Mouse (Mus musculus): ENCODE measurements at regions not wholly inside any gene's neighbourhood (a gene's known extent, or its start where the extent isn't known, plus 50 kb on each side); places are given as distances from the start of the nearest gene placed in this dataset.

- DNase-seq (ENCODE audit: low spot score) = no peak
Observed at GRCm38 (mm10) chr6:94813481-94814148, 113.7 kb upstream of the Lrig1 start.

- DNase-seq (ENCODE audit: low spot score) = no peak
Observed at GRCm38 (mm10) chr6:94811846-94812245, 111.9 kb upstream of the Lrig1 start.

- DNase-seq (ENCODE audit: low spot score) = no peak
Observed at GRCm38 (mm10) chr6:94807216-94807615, 107.3 kb upstream of the Lrig1 start.

GRCm38 (mm10) chr6:94806481-94807160 is 106.7 kb upstream of the Lrig1 start:
- no peak for DNase-seq (ENCODE audit: low spot score)

GRCm38 (mm10) chr6:94805685-94806084 is 105.7 kb upstream of the Lrig1 start:
- no peak for DNase-seq (ENCODE audit: low spot score)

GRCm38 (mm10) chr6:94804284-94804815 is 104.4 kb upstream of the Lrig1 start:
- DNase-seq (ENCODE audit: low spot score) = no peak

- no peak for DNase-seq (ENCODE audit: low spot score)
Observed at GRCm38 (mm10) chr6:94801039-94801438, 101.1 kb upstream of the Lrig1 start.

GRCm38 (mm10) chr6:94798545-94799211 is 98.7 kb upstream of the Lrig1 start:
- DNase-seq (ENCODE audit: low spot score) = no peak

GRCm38 (mm10) chr6:94795442-94795841 is 95.5 kb upstream of the Lrig1 start:
- DNase-seq (ENCODE audit: low spot score) = no peak

- no peak for DNase-seq (ENCODE audit: low spot score)
Observed at GRCm38 (mm10) chr6:94793555-94793954, 93.6 kb upstream of the Lrig1 start.

GRCm38 (mm10) chr6:94792312-94792711 is 92.4 kb upstream of the Lrig1 start:
- DNase-seq (ENCODE audit: low spot score) = no peak

GRCm38 (mm10) chr6:94789308-94789763 is 89.4 kb upstream of the Lrig1 start:
- DNase-seq (ENCODE audit: low spot score) = no peak

GRCm38 (mm10) chr6:94783471-94783870 is 83.5 kb upstream of the Lrig1 start:
- DNase-seq (ENCODE audit: low spot score) = no peak

GRCm38 (mm10) chr6:94780621-94781020 is 80.7 kb upstream of the Lrig1 start:
- no peak for DNase-seq (ENCODE audit: low spot score)

- DNase-seq (ENCODE audit: low spot score) = no peak
Observed at GRCm38 (mm10) chr6:94779854-94780253, 79.9 kb upstream of the Lrig1 start.

GRCm38 (mm10) chr6:94779213-94779612 is 79.3 kb upstream of the Lrig1 start:
- no peak for DNase-seq (ENCODE audit: low spot score)

GRCm38 (mm10) chr6:94778797-94779196 is 78.8 kb upstream of the Lrig1 start:
- no peak for DNase-seq (ENCODE audit: low spot score)

- no peak for DNase-seq (ENCODE audit: low spot score)
Observed at GRCm38 (mm10) chr6:94776585-94776984, 76.6 kb upstream of the Lrig1 start.

GRCm38 (mm10) chr6:94774871-94775270 is 74.9 kb upstream of the Lrig1 start:
- DNase-seq (ENCODE audit: low spot score) = no peak

GRCm38 (mm10) chr6:94773604-94774486 is 73.9 kb upstream of the Lrig1 start:
- no peak for DNase-seq (ENCODE audit: low spot score)

GRCm38 (mm10) chr6:94772868-94773603 is 73.1 kb upstream of the Lrig1 start:
- no peak for DNase-seq (ENCODE audit: low spot score)

All from layer of hippocampus, adult 9-10 months (tissue).